Mouse (Mus musculus) E14TG2a.4 (cell line): ENCODE results near the gene Magi1.

Experiments
- H3K27me3 ChIP-seq: 2 replicates; pipeline ENCODE4 v1.6.1; 2014; ENCODE audit warnings: low read length, control low read depth; ENCODE audit not compliant: insufficient read depth
- H3K36me3 ChIP-seq: 2 replicates; pipeline ENCODE4 v1.6.1; 2014; ENCODE audit warnings: low read length, control low read depth; ENCODE audit not compliant: insufficient read depth
- H3K4me1 ChIP-seq: replicated peaks from 2 replicates; pipeline ENCODE4 v1.6.1; 2014; ENCODE audit warnings: low read depth, low read length, control low read depth
- H3K4me3 ChIP-seq: replicated peaks from 2 replicates; pipeline ENCODE4 v1.5.1; 2014; ENCODE audit warnings: mild to moderate bottlenecking, low read length
- H3K9me3 ChIP-seq: 2 replicates; pipeline ENCODE4 v1.6.1; 2014; ENCODE audit warnings: low read length, control low read depth
- CTCF ChIP-seq: conservative IDR thresholded peaks from 2 replicates; pipeline ENCODE4 v1.5.1; 2014; ENCODE audit warnings: low read length
- NANOG ChIP-seq: IDR thresholded peaks from 2 replicates; pipeline ENCODE4 v1.6.1; 2014; ENCODE audit warnings: borderline replicate concordance, low read length, mixed read lengths
- POU5F1 ChIP-seq: IDR thresholded peaks from 2 replicates; pipeline ENCODE4 v1.6.1; 2014; ENCODE audit warnings: low read length, borderline replicate concordance

Magi1 gene

GRCm38 (mm10) chr6:93727630-93728178 is 556.0 kb downstream of the Magi1 start:
- Histone ChIP-seq H3K36me3 (no peaks in the 10 kb centered on the region), H3K9me3 (no peaks in the 10 kb centered on the region), H3K4me1 (peaks cover 20% of the 10 kb centered on the region)

DNA sequence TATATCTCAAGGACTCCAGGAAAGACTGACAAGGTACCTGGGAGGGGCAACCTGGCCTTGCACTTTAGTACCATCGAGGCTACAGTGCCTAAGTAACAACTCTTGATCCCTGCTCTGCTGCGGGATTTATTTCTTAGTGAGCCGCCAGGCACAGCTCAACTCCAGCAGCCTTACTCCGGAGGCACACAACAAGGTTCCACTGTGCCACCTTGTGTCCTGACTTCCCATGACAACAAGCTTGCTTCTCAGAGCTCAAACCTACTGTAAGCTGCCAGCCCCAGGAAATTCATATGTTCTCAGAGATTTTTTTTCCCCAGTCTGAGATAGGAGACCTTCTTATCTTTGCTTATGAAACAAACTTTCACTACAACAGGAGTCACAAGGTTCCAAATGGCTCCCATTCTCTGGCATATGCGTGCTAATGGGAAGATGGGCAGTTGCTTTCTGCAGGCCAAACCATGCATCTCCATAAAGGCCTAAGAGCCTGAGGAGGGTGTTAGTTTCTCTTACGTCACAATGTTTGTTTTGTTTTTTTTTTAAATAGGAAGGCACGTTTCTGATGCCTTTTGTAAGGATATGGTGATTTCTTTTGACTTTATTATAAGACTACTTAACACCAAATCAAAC is 556.8 kb downstream of the Magi1 start:
- peaks cover 20% of the 10 kb centered on the region for H3K4me1 ChIP-seq
- TF ChIP-seq POU5F1 (no peak), CTCF (no peak), NANOG (no peak)
- no peaks in the 10 kb centered on the region for H3K36me3 ChIP-seq
- no peaks in the 10 kb centered on the region for H3K27me3 ChIP-seq
- no peak overlapping the region for H3K4me3 ChIP-seq
- no peaks in the 10 kb centered on the region for H3K9me3 ChIP-seq

More at GRCm38 (mm10) chr6:93727630-93728178, 556.0 kb downstream of the Magi1 start:
- no peaks in the 10 kb centered on the region for H3K27me3 ChIP-seq
- no peak overlapping the region for H3K4me3 ChIP-seq
- TF ChIP-seq NANOG (no peak), POU5F1 (no peak), CTCF (no peak)

GRCm38 (mm10) chr6:93726121-93726520 is 557.6 kb downstream of the Magi1 start:
- Histone ChIP-seq H3K27me3 (no peaks in the 10 kb centered on the region), H3K4me1 (peaks cover 20% of the 10 kb centered on the region), H3K4me3 (no peak overlapping the region), H3K9me3 (no peaks in the 10 kb centered on the region), H3K36me3 (no peaks in the 10 kb centered on the region)
- TF ChIP-seq POU5F1: no peak

DNA sequence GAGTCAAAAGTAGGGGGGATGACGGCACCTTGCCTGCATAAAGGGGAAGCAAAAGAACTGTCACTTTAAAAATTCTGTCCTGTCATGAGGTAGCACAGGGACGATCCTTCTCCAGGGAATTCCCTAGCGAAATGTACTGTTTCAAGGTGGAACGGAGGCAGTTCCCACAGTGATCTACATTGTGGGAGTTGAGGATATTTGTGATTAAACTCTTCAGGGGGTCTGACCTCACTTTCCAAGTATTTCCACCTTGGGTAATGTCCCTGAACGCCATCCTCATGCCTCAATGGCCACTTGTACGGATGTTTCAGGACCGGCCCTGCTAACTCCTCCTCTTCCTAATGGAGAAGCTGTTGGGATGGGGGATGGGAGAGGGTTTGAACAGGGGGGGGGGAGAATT is 559.0 kb downstream of the Magi1 start:
- no peaks in the 10 kb centered on the region for H3K36me3 ChIP-seq
- H3K4me3 ChIP-seq: no peak overlapping the region
- H3K27me3 ChIP-seq: no peaks in the 10 kb centered on the region
- H3K9me3 ChIP-seq: no peaks in the 10 kb centered on the region
- TF ChIP-seq POU5F1: no peak
- TF ChIP-seq CTCF: no peak
- TF ChIP-seq NANOG: no peak
- H3K4me1 ChIP-seq: peaks cover 20% of the 10 kb centered on the region

DNA sequence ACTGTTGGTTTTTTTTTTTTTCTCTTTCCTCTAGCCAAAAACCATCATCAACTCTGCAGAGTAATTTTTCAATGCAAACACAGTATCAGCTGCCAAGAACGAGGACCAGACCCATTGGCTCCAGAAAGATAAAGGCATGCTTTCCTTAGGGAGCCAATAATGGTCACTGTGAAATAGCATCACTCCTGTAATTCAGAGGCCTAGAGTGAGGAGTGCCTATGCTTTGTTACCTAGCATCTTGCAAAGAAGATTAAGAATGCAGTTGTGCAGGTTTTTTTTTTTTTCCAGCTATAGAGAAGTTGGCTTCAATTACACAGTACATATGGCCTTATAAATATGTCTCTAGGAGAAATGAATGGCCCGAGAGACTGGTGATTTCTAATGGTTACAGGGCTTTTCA is 560.5 kb downstream of the Magi1 start:
- Histone ChIP-seq H3K4me1 (peaks cover 28% of the 10 kb centered on the region), H3K4me3 (no peak overlapping the region), H3K36me3 (no peaks in the 10 kb centered on the region), H3K27me3 (no peaks in the 10 kb centered on the region), H3K9me3 (no peaks in the 10 kb centered on the region)
- TF ChIP-seq POU5F1: no peak
- no peak for TF ChIP-seq NANOG
- no peak for TF ChIP-seq CTCF

GRCm38 (mm10) chr6:93719532-93719931 is 564.2 kb downstream of the Magi1 start:
- Histone ChIP-seq H3K4me3 (no peak overlapping the region), H3K9me3 (no peaks in the 10 kb centered on the region), H3K4me1 (peaks cover 41% of the 10 kb centered on the region), H3K36me3 (no peaks in the 10 kb centered on the region), H3K27me3 (peaks cover 11% of the 10 kb centered on the region)
- TF ChIP-seq CTCF (no peak), POU5F1 (no peak), NANOG (no peak)

DNA sequence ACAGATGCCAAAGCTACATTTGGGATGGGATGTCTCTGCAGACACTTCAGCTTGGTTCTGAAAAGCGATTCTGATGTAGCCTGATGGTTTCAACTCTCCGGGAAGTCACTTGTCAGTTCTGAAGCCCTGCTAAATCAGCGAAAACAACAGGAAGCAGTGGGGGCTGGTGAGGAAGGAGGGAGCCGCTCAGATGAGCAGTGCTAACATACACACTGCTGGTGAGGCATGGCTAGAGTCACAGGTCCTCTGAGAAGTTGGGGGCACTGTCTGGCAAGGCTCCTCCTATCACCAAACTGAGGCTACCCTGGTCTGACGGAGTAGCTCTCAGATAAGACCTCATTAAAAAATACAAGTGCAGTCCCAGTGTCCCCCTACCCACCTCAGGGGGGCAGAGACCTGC is 565.3 kb downstream of the Magi1 start:
- peaks cover 11% of the 10 kb centered on the region for H3K27me3 ChIP-seq
- H3K4me3 ChIP-seq: no peak overlapping the region
- H3K9me3 ChIP-seq: no peaks in the 10 kb centered on the region
- peaks cover 40% of the 10 kb centered on the region for H3K4me1 ChIP-seq
- H3K36me3 ChIP-seq: no peaks in the 10 kb centered on the region
- TF ChIP-seq NANOG (no peak), POU5F1 (no peak), CTCF (no peak)

- peaks cover 11% of the 10 kb centered on the region for H3K27me3 ChIP-seq
- no peaks in the 10 kb centered on the region for H3K36me3 ChIP-seq
- H3K4me3 ChIP-seq: no peak overlapping the region
- no peak for TF ChIP-seq POU5F1
- TF ChIP-seq NANOG: no peak
- TF ChIP-seq CTCF: no peak
- peaks cover 40% of the 10 kb centered on the region for H3K4me1 ChIP-seq
- H3K9me3 ChIP-seq: no peaks in the 10 kb centered on the region
Measured at GRCm38 (mm10) chr6:93717826-93718375, 565.8 kb downstream of the Magi1 start.
